Mouse (Mus musculus): ENCODE data around the gene Zfp260. TPM values are rescaled to one million over a fixed set of nuclear protein-coding genes. Genes with fewer than 3 reads are reported as not detected.

Gene Zfp260
- polyA plus RNA-seq, 1 experiment from 2014 or later, result 10.1 TPM

- ATAC-seq (peak; percentile 85), DNase-seq (peak; percentile 76)
- H3K4me1 ChIP-seq (ENCODE audit: insufficient read depth), result 0 out of 2 replicates have a peak, but pooled peaks cover 2% of the 10 kb centered on the region
- H3K27ac ChIP-seq (ENCODE audit: low read depth), result no peak overlapping the region
- WGBS (ENCODE audit: insufficient replicate concordance), result 3% methylated on average over 35 of the region's 35 CpGs
- H3K9me3 ChIP-seq (ENCODE audit: low read length), result peaks cover 9% of the 10 kb centered on the region
- TF ChIP-seq CTCF (IDR thresholded peaks at IDR 0.05; ENCODE audit: low read depth), result no peak
- peak overlapping the region; percentile 58; the same call in 1 of the 2 replicates for H3K9ac ChIP-seq (replicated peaks)
- H3K4me2 ChIP-seq (ENCODE audit: low read depth, low read length), result peak overlapping the region; percentile 80
- H3K27me3 ChIP-seq (ENCODE audit: insufficient read depth, low read length), result no peaks in the 10 kb centered on the region
- H3K4me3 ChIP-seq (ENCODE audit: low read depth, low read length), result peak overlapping the region; percentile 57
- H3K36me3 ChIP-seq (replicated peaks; ENCODE audit: insufficient read depth, low read length), result no peaks in the 10 kb centered on the region
Observed at GRCm38 (mm10) chr7:30143555-30144209, 49.1 kb downstream of the Zfp260 start.

- no peak overlapping the region for H3K4me3 ChIP-seq (ENCODE audit: low read depth, low read length)
- DNase-seq (no peak), ATAC-seq (no peak)
- H3K9ac ChIP-seq (replicated peaks), result no peak overlapping the region
- TF ChIP-seq EP300 (IDR thresholded peaks at IDR 0.05; ENCODE audit: low read depth) (no peak), CTCF (IDR thresholded peaks at IDR 0.05; ENCODE audit: low read depth) (no peak)
- H3K9me3 ChIP-seq (ENCODE audit: low read length), result peaks cover 29% of the 10 kb centered on the region
- H3K4me1 ChIP-seq (ENCODE audit: insufficient read depth), result 0 out of 2 replicates have a peak, but pooled peaks cover 2% of the 10 kb centered on the region
- H3K27ac ChIP-seq (ENCODE audit: low read depth), result no peak overlapping the region
- 88% methylated on average over 5 of the region's 5 CpGs for WGBS (ENCODE audit: insufficient replicate concordance)
- no peak overlapping the region for H3K4me2 ChIP-seq (ENCODE audit: low read depth, low read length)
- H3K27me3 ChIP-seq (ENCODE audit: insufficient read depth, low read length), result no peaks in the 10 kb centered on the region
- no peaks in the 10 kb centered on the region for H3K36me3 ChIP-seq (replicated peaks; ENCODE audit: insufficient read depth, low read length)
Observed at GRCm38 (mm10) chr7:30147011-30147410, 52.4 kb downstream of the Zfp260 start.

GRCm38 (mm10) chr7:30154040-30154439, 59.5 kb downstream of the Zfp260 start:
- Histone ChIP-seq H3K4me1 (ENCODE audit: insufficient read depth) (no peaks in the 10 kb centered on the region), H3K27me3 (ENCODE audit: insufficient read depth, low read length) (no peaks in the 10 kb centered on the region), H3K9me3 (ENCODE audit: low read length) (peaks cover 52% of the 10 kb centered on the region), H3K36me3 (replicated peaks; ENCODE audit: insufficient read depth, low read length) (peaks cover 21% of the 10 kb centered on the region), H3K4me2 (ENCODE audit: low read depth, low read length) (no peak overlapping the region), H3K9ac (replicated peaks) (no peak overlapping the region), H3K4me3 (ENCODE audit: low read depth, low read length) (no peak overlapping the region), H3K27ac (ENCODE audit: low read depth) (no peak overlapping the region)
- no peak for ATAC-seq
- TF ChIP-seq EP300 (IDR thresholded peaks at IDR 0.05; ENCODE audit: low read depth) (no peak), CTCF (IDR thresholded peaks at IDR 0.05; ENCODE audit: low read depth) (peak; percentile 24; the same call in 1 of the 2 replicates)
- WGBS (ENCODE audit: insufficient replicate concordance), result 88% methylated on average over 1 of the region's 1 CpGs
- no peak for DNase-seq

- Histone ChIP-seq H3K36me3 (replicated peaks; ENCODE audit: insufficient read depth, low read length) (peaks cover 33% of the 10 kb centered on the region), H3K4me1 (ENCODE audit: insufficient read depth) (no peaks in the 10 kb centered on the region), H3K27ac (ENCODE audit: low read depth) (no peak overlapping the region), H3K27me3 (ENCODE audit: insufficient read depth, low read length) (no peaks in the 10 kb centered on the region), H3K9me3 (ENCODE audit: low read length) (peaks cover 49% of the 10 kb centered on the region), H3K9ac (replicated peaks) (no peak overlapping the region), H3K4me3 (ENCODE audit: low read depth, low read length) (no peak overlapping the region), H3K4me2 (ENCODE audit: low read depth, low read length) (no peak overlapping the region)
- TF ChIP-seq CTCF (IDR thresholded peaks at IDR 0.05; ENCODE audit: low read depth) (no peak), EP300 (IDR thresholded peaks at IDR 0.05; ENCODE audit: low read depth) (no peak)
- ATAC-seq (no peak), DNase-seq (no peak)
- WGBS (ENCODE audit: insufficient replicate concordance), result 83% methylated on average over 3 of the region's 3 CpGs
Observed at GRCm38 (mm10) chr7:30155507-30155906, 60.9 kb downstream of the Zfp260 start.

Small RNA genes within 50 kb of the gene (microRNA-seq; reads per million reads assigned to microRNA genes)
- gene Gm23368, result not detected

Other genes starting within 250 kb of the Zfp260 start
- gene Zfp940, start 241.1 kb upstream of the Zfp260 start, polyA plus RNA-seq (2015; fragmentation: Nextera tagmentation; extraction: Ambion mirVana), result 0.39 and 0.42 TPM in 2 replicates
- 0.59 and 0.87 TPM in 2 replicates for gene Zfp420, start 234.8 kb upstream of the Zfp260 start, polyA plus RNA-seq (2015; fragmentation: Nextera tagmentation; extraction: Ambion mirVana)
- 1.5 TPM in 2 replicates for gene Zfp27, start 188.2 kb upstream of the Zfp260 start, polyA plus RNA-seq (2015; fragmentation: Nextera tagmentation; extraction: Ambion mirVana)
- 0.59 and 0.60 TPM in 2 replicates for gene Zfp383, start 186.6 kb upstream of the Zfp260 start, polyA plus RNA-seq (2015; fragmentation: Nextera tagmentation; extraction: Ambion mirVana)
- 1.1 and 1.8 TPM in 2 replicates for gene Zfp74, start 140.7 kb upstream of the Zfp260 start, polyA plus RNA-seq (2015; fragmentation: Nextera tagmentation; extraction: Ambion mirVana)
- gene Zfp568, start 110.8 kb upstream of the Zfp260 start, polyA plus RNA-seq (2015; fragmentation: Nextera tagmentation; extraction: Ambion mirVana), result 5.5 and 6.4 TPM in 2 replicates
- gene Zfp14, start 43.4 kb upstream of the Zfp260 start, polyA plus RNA-seq (2015; fragmentation: Nextera tagmentation; extraction: Ambion mirVana), result 0.31 and 0.36 TPM in 2 replicates
- 0.54 and 0.68 TPM in 2 replicates for gene Zfp82, start 21.9 kb upstream of the Zfp260 start, polyA plus RNA-seq (2015; fragmentation: Nextera tagmentation; extraction: Ambion mirVana)
- gene Gm26920, start 4.4 kb upstream of the Zfp260 start, polyA plus RNA-seq (2015; fragmentation: Nextera tagmentation; extraction: Ambion mirVana), result not detected in 2 replicates
- gene Zfp566, start 4.2 kb upstream of the Zfp260 start, polyA plus RNA-seq (2015; fragmentation: Nextera tagmentation; extraction: Ambion mirVana), result 1.2 and 1.7 TPM in 2 replicates
- gene Zfp382, start 27.2 kb downstream of the Zfp260 start, polyA plus RNA-seq (2015; fragmentation: Nextera tagmentation; extraction: Ambion mirVana), result 0.54 and 0.75 TPM in 2 replicates
- 2.1 and 3.1 TPM in 2 replicates for gene Zfp146, start 75.0 kb downstream of the Zfp260 start, polyA plus RNA-seq (2015; fragmentation: Nextera tagmentation; extraction: Ambion mirVana)
- gene Cox7a1, start 89.4 kb downstream of the Zfp260 start, polyA plus RNA-seq (2015; fragmentation: Nextera tagmentation; extraction: Ambion mirVana), result 7.0 and 15.1 TPM in 2 replicates
- 30.2 and 30.6 TPM in 2 replicates for gene Capns1, start 104.0 kb downstream of the Zfp260 start, polyA plus RNA-seq (2015; fragmentation: Nextera tagmentation; extraction: Ambion mirVana)
- gene Polr2i, start 137.2 kb downstream of the Zfp260 start, polyA plus RNA-seq (2015; fragmentation: Nextera tagmentation; extraction: Ambion mirVana), result 42.9 and 43.3 TPM in 2 replicates
- gene Tbcb, start 137.5 kb downstream of the Zfp260 start, polyA plus RNA-seq (2015; fragmentation: Nextera tagmentation; extraction: Ambion mirVana), result 41.8 and 42.1 TPM in 2 replicates
- gene Ovol3, start 140.9 kb downstream of the Zfp260 start, polyA plus RNA-seq (2015; fragmentation: Nextera tagmentation; extraction: Ambion mirVana), result not detected in 2 replicates
- 0.08 and 0.15 TPM in 2 replicates for gene Thap8, start 185.3 kb downstream of the Zfp260 start, polyA plus RNA-seq (2015; fragmentation: Nextera tagmentation; extraction: Ambion mirVana)
- 3.1 and 3.4 TPM in 2 replicates for gene Wdr62, start 185.6 kb downstream of the Zfp260 start, polyA plus RNA-seq (2015; fragmentation: Nextera tagmentation; extraction: Ambion mirVana)
- gene Clip3, start 197.0 kb downstream of the Zfp260 start, polyA plus RNA-seq (2015; fragmentation: Nextera tagmentation; extraction: Ambion mirVana), result 0.34 and 0.59 TPM in 2 replicates
- 23.1 and 23.9 TPM in 2 replicates for gene Alkbh6, start 213.9 kb downstream of the Zfp260 start, polyA plus RNA-seq (2015; fragmentation: Nextera tagmentation; extraction: Ambion mirVana)
- gene Syne4, start 220.0 kb downstream of the Zfp260 start, polyA plus RNA-seq (2015; fragmentation: Nextera tagmentation; extraction: Ambion mirVana), result 11.4 and 12.8 TPM in 2 replicates
- not detected in 2 replicates for gene E130208F15Rik, start 227.0 kb downstream of the Zfp260 start, polyA plus RNA-seq (2015; fragmentation: Nextera tagmentation; extraction: Ambion mirVana)
- gene Sdhaf1, start 229.1 kb downstream of the Zfp260 start, polyA plus RNA-seq (2015; fragmentation: Nextera tagmentation; extraction: Ambion mirVana), result 14.0 TPM in 2 replicates